Mouse (Mus musculus): Measurements from ENCODE around the gene Amigo3. TPM values are rescaled to one million over a fixed set of nuclear protein-coding genes. Genes with fewer than 3 reads are reported as not detected.

The Amigo3 gene
- polyA plus RNA-seq, 1 experiment from 2014 or later: 2.7 TPM

GRCm38 (mm10) chr9:108094184-108094941, 41.4 kb downstream of the Amigo3 start, which contains the start of gene Apeh:
Apeh (minus strand) TSS chr9:108094606.
- peaks cover 33% of the 10 kb centered on the region for H3K4me1 ChIP-seq
- H3K9me3 ChIP-seq (replicated peaks): no peaks in the 10 kb centered on the region
- H3K4me3 ChIP-seq (replicated peaks): peak within 1 kb of the TSS; percentile 62
- H3K36me3 ChIP-seq: peaks cover 35% of the 10 kb centered on the region
- under 1% methylated on average over 52 of the region's 52 CpGs for WGBS
- peak within 1 kb of the TSS; percentile 73 for H3K9ac ChIP-seq
- H3K27me3 ChIP-seq: no peaks in the 10 kb centered on the region
- H3K4me2 ChIP-seq: peak within 1 kb of the TSS; percentile 96
- peak within 1 kb of the TSS; percentile 80 for H3K27ac ChIP-seq
- ATAC-seq (replicated peaks; ENCODE audit: low FRiP score): peak; percentile 96

- H3K4me1 ChIP-seq: peaks cover 35% of the 10 kb centered on the region
- no peaks in the 10 kb centered on the region for H3K27me3 ChIP-seq
- peak; percentile 65 for ATAC-seq (replicated peaks; ENCODE audit: low FRiP score)
- H3K9me3 ChIP-seq (replicated peaks): no peaks in the 10 kb centered on the region
- H3K4me3 ChIP-seq (replicated peaks): peak overlapping the region; percentile 62
- WGBS: 0% methylated on average over 16 of the region's 16 CpGs
- H3K27ac ChIP-seq: peak overlapping the region; percentile 80
- peaks cover 28% of the 10 kb centered on the region for H3K36me3 ChIP-seq
- peak overlapping the region; percentile 96 for H3K4me2 ChIP-seq
- H3K9ac ChIP-seq: peak overlapping the region; percentile 73
Observed at GRCm38 (mm10) chr9:108094998-108095411, 42.0 kb downstream of the Amigo3 start.

GRCm38 (mm10) chr9:108095518-108095917, 42.6 kb downstream of the Amigo3 start:
- Histone ChIP-seq H3K9me3 (replicated peaks) (no peaks in the 10 kb centered on the region), H3K9ac (peak overlapping the region; percentile 73), H3K4me3 (replicated peaks) (peak overlapping the region; percentile 62), H3K27ac (peak overlapping the region; percentile 80), H3K36me3 (peaks cover 23% of the 10 kb centered on the region), H3K27me3 (no peaks in the 10 kb centered on the region), H3K4me2 (peak overlapping the region; percentile 96), H3K4me1 (peaks cover 35% of the 10 kb centered on the region)
- WGBS: 6% methylated on average over 3 of the region's 3 CpGs
- no peak for ATAC-seq (replicated peaks; ENCODE audit: low FRiP score)

- ATAC-seq (replicated peaks; ENCODE audit: low FRiP score): no peak
- Histone ChIP-seq H3K27ac (peak overlapping the region; percentile 49), H3K9ac (no peak overlapping the region), H3K4me3 (replicated peaks) (no peak overlapping the region), H3K4me2 (peak overlapping the region; percentile 96), H3K27me3 (no peaks in the 10 kb centered on the region), H3K9me3 (replicated peaks) (no peaks in the 10 kb centered on the region), H3K4me1 (peaks cover 35% of the 10 kb centered on the region), H3K36me3 (peaks cover 17% of the 10 kb centered on the region)
- WGBS: 52% methylated on average over 10 of the region's 10 CpGs
Observed at GRCm38 (mm10) chr9:108095949-108096712, 43.2 kb downstream of the Amigo3 start.

- Histone ChIP-seq H3K4me1 (peaks cover 30% of the 10 kb centered on the region), H3K9me3 (replicated peaks) (no peaks in the 10 kb centered on the region), H3K4me2 (no peak overlapping the region), H3K36me3 (no peaks in the 10 kb centered on the region), H3K27ac (no peak overlapping the region), H3K9ac (no peak overlapping the region), H3K4me3 (replicated peaks) (no peak overlapping the region), H3K27me3 (no peaks in the 10 kb centered on the region)
- no peak for ATAC-seq (replicated peaks; ENCODE audit: low FRiP score)
- 91% methylated on average over 8 of the region's 8 CpGs for WGBS
Observed at GRCm38 (mm10) chr9:108099619-108100018, 46.7 kb downstream of the Amigo3 start.

- WGBS: 38% methylated on average over 31 of the region's 31 CpGs
- peak overlapping the region; percentile 29; the same call in 1 of the 2 replicates for H3K9ac ChIP-seq
- H3K36me3 ChIP-seq: no peaks in the 10 kb centered on the region
- H3K27ac ChIP-seq: peak overlapping the region; percentile 72
- peak; percentile 9; the same call in 1 of the 2 replicates for ATAC-seq (replicated peaks; ENCODE audit: low FRiP score)
- no peaks in the 10 kb centered on the region for H3K9me3 ChIP-seq (replicated peaks)
- H3K4me2 ChIP-seq: peak overlapping the region; percentile 42
- no peak overlapping the region; the same call in 1 of the 2 replicates for H3K4me3 ChIP-seq (replicated peaks)
- peaks cover 5% of the 10 kb centered on the region; the same call in 1 of the 2 replicates for H3K27me3 ChIP-seq
- peaks cover 29% of the 10 kb centered on the region for H3K4me1 ChIP-seq
Observed at GRCm38 (mm10) chr9:108104766-108105548, 52.0 kb downstream of the Amigo3 start.

Small RNAs within 50 kb of the gene (microRNA-seq; reads per million reads assigned to microRNA genes)
- gene Gm47303: not detected
- gene Mir7088: not detected

Other genes starting within 250 kb of the Amigo3 start
- 79.0 and 82.1 TPM in 2 replicates for gene Rbm6, start 179.9 kb upstream of the Amigo3 start, polyA plus RNA-seq (2015; fragmentation: Nextera tagmentation; extraction: Ambion mirVana)
- gene Mon1a, start 165.0 kb upstream of the Amigo3 start, polyA plus RNA-seq (2015; fragmentation: Nextera tagmentation; extraction: Ambion mirVana): 11.5 TPM in 2 replicates
- 2.6 TPM in 2 replicates for gene Mst1r, start 146.3 kb upstream of the Amigo3 start, polyA plus RNA-seq (2015; fragmentation: Nextera tagmentation; extraction: Ambion mirVana)
- gene Actl11, start 124.7 kb upstream of the Amigo3 start, polyA plus RNA-seq (2015; fragmentation: Nextera tagmentation; extraction: Ambion mirVana): not detected in 2 replicates
- 1.6 and 2.2 TPM in 2 replicates for gene Camkv, start 117.5 kb upstream of the Amigo3 start, polyA plus RNA-seq (2015; fragmentation: Nextera tagmentation; extraction: Ambion mirVana)
- gene Traip, start 103.0 kb upstream of the Amigo3 start, polyA plus RNA-seq (2015; fragmentation: Nextera tagmentation; extraction: Ambion mirVana): 21.8 and 25.0 TPM in 2 replicates
- 22.2 and 30.9 TPM in 2 replicates for gene Uba7, start 77.7 kb upstream of the Amigo3 start, polyA plus RNA-seq (2015; fragmentation: Nextera tagmentation; extraction: Ambion mirVana)
- 4.5 and 6.2 TPM in 2 replicates for gene Gm20661, start 70.1 kb upstream of the Amigo3 start, polyA plus RNA-seq (2015; fragmentation: Nextera tagmentation; extraction: Ambion mirVana)
- gene Inka1, start 67.3 kb upstream of the Amigo3 start, polyA plus RNA-seq (2015; fragmentation: Nextera tagmentation; extraction: Ambion mirVana): 61.7 and 70.4 TPM in 2 replicates
- gene Cdhr4, start 60.7 kb upstream of the Amigo3 start, polyA plus RNA-seq (2015; fragmentation: Nextera tagmentation; extraction: Ambion mirVana): 6.9 and 12.6 TPM in 2 replicates
- gene Gm20662, start 56.8 kb upstream of the Amigo3 start, polyA plus RNA-seq (2015; fragmentation: Nextera tagmentation; extraction: Ambion mirVana): 0.74 and 1.4 TPM in 2 replicates
- gene Ip6k1, start 50.7 kb upstream of the Amigo3 start, polyA plus RNA-seq (2015; fragmentation: Nextera tagmentation; extraction: Ambion mirVana): 50.8 and 54.8 TPM in 2 replicates
- gene Gmppb, start 3.9 kb upstream of the Amigo3 start, polyA plus RNA-seq (2015; fragmentation: Nextera tagmentation; extraction: Ambion mirVana): 25.9 and 30.3 TPM in 2 replicates
- 0.45 and 0.55 TPM in 2 replicates for gene Mst1, start 27.3 kb downstream of the Amigo3 start, polyA plus RNA-seq (2015; fragmentation: Nextera tagmentation; extraction: Ambion mirVana)
- gene Rnf123, start 30.2 kb downstream of the Amigo3 start, polyA plus RNA-seq (2015; fragmentation: Nextera tagmentation; extraction: Ambion mirVana): 25.2 and 33.4 TPM in 2 replicates
- 67.7 and 76.6 TPM in 2 replicates for gene Apeh, start 41.4 kb downstream of the Amigo3 start, polyA plus RNA-seq (2015; fragmentation: Nextera tagmentation; extraction: Ambion mirVana)
- gene Bsn, start 137.2 kb downstream of the Amigo3 start, polyA plus RNA-seq (2015; fragmentation: Nextera tagmentation; extraction: Ambion mirVana): 0.75 and 0.77 TPM in 2 replicates
- gene Dag1, start 210.8 kb downstream of the Amigo3 start, polyA plus RNA-seq (2015; fragmentation: Nextera tagmentation; extraction: Ambion mirVana): 141 and 147 TPM in 2 replicates
- gene Nicn1, start 237.3 kb downstream of the Amigo3 start, polyA plus RNA-seq (2015; fragmentation: Nextera tagmentation; extraction: Ambion mirVana): 31.3 and 41.0 TPM in 2 replicates
- 35.9 and 38.0 TPM in 2 replicates for gene Amt, start 243.7 kb downstream of the Amigo3 start, polyA plus RNA-seq (2015; fragmentation: Nextera tagmentation; extraction: Ambion mirVana)